Mouse (Mus musculus) forebrain, embryonic 13.5 days (tissue): ENCODE data around the gene Syde2. TPM values are rescaled to one million over a fixed set of nuclear protein-coding genes. Genes with fewer than 3 reads are reported as not detected.

ENCODE experiments used
- polyA plus RNA-seq: library from polyadenylated mRNA; unstranded; fragments of >200 nt; fragmentation: Nextera tagmentation; extraction: Ambion mirVana; gene quantifications from 2 replicates; pipeline ENCODE4 v1.2.1, GENCODE M21; 2015

The Syde2 gene
- polyA plus RNA-seq, 1 experiment from 2014 or later, result 0.59 TPM

Other genes with a start within 250 kb of the Syde2 start
- gene Ddah1, start 229.2 kb upstream of the Syde2 start, polyA plus RNA-seq, result 128 and 149 TPM in 2 replicates
- gene Bcl10, start 65.1 kb upstream of the Syde2 start, polyA plus RNA-seq, result 42.7 and 45.4 TPM in 2 replicates
- 62.5 and 67.0 TPM in 2 replicates for gene 2410004B18Rik, start 49.9 kb upstream of the Syde2 start, polyA plus RNA-seq
- 0.81 and 0.89 TPM in 2 replicates for gene Wdr63, start 120.3 kb downstream of the Syde2 start, polyA plus RNA-seq
- 0.59 and 0.74 TPM in 2 replicates for gene Mcoln3, start 129.6 kb downstream of the Syde2 start, polyA plus RNA-seq
- 0.28 and 0.57 TPM in 2 replicates for gene Mcoln2, start 162.0 kb downstream of the Syde2 start, polyA plus RNA-seq
- gene Lpar3, start 233.1 kb downstream of the Syde2 start, polyA plus RNA-seq, result 0.06 and 0.28 TPM in 2 replicates